ENCODE assay signal across 9 mouse cellular contexts in genomic region chr1:118511738-118512530, GRCm38 (mm10).
"Had no signal": no experiment of that assay in that cellular context is flagged by ENCODE, and none has a peak within 500 bp of the region (broad histone marks: within the 10 kb centered on the region; RNA-seq: fewer than 3 reads in every experiment).

No protein-coding gene starts in this region.

- DNase-seq: kidney, postnatal 14 days; liver; liver, embryonic 13.5 days; liver, postnatal 0 days; right cerebral cortex, postnatal 25 days; thymus, postnatal 4 days had no signal

- H3K27me3 ChIP-seq: kidney, embryonic 15.5 days; limb, embryonic 12.5 days; liver, embryonic 13.5 days; midbrain, embryonic 13.5 days had no signal

- H3K4me1 ChIP-seq: kidney, embryonic 15.5 days; limb, embryonic 12.5 days; liver, embryonic 13.5 days; midbrain, embryonic 13.5 days had no signal

- H3K27ac ChIP-seq: kidney, embryonic 15.5 days; limb, embryonic 12.5 days; liver, embryonic 13.5 days; midbrain, embryonic 13.5 days had no signal

- H3K4me3 ChIP-seq: kidney, embryonic 15.5 days; limb, embryonic 12.5 days; liver, embryonic 13.5 days; midbrain, embryonic 13.5 days had no signal

- H3K4me2 ChIP-seq: kidney, embryonic 15.5 days; limb, embryonic 12.5 days; liver, embryonic 13.5 days; midbrain, embryonic 13.5 days had no signal

- ATAC-seq: liver, postnatal 0 days; midbrain, embryonic 13.5 days had no signal

- H3K9me3 ChIP-seq: kidney, embryonic 15.5 days; limb, embryonic 12.5 days; liver, embryonic 13.5 days; midbrain, embryonic 13.5 days had no signal

- H3K9ac ChIP-seq: kidney, embryonic 15.5 days; limb, embryonic 12.5 days; liver, embryonic 13.5 days; liver, postnatal 0 days; midbrain, embryonic 13.5 days had no signal
